Mouse (Mus musculus): ENCODE measurements at regions not wholly inside any gene's neighbourhood (a gene's known extent, or its start where the extent isn't known, plus 50 kb on each side); places are given as distances from the start of the nearest gene placed in this dataset.
A peak's percentile ranks its signal among the peaks of the same experiment; 100 is the strongest.

GRCm38 (mm10) chr4:32101002-32101401, 137.1 kb downstream of the Map3k7 start:
- no peaks in the 10 kb centered on the region for H3K27me3 ChIP-seq (ENCODE audit: control insufficient read depth, insufficient read depth, low read length)
- H3K4me1 ChIP-seq (ENCODE audit: control insufficient read depth, insufficient read depth, low read length) = no peaks in the 10 kb centered on the region
- WGBS = 31% methylated on average over 5 of the region's 5 CpGs
- H3K9ac ChIP-seq (ENCODE audit: low read depth, low read length) = no peak overlapping the region
- no peak overlapping the region for H3K4me2 ChIP-seq (replicated peaks; ENCODE audit: low read depth, low read length)
- H3K27ac ChIP-seq (ENCODE audit: low read depth, low read length) = no peak overlapping the region
- H3K9me3 ChIP-seq (ENCODE audit: control insufficient read depth, low read length) = no peaks in the 10 kb centered on the region
- no peak for ATAC-seq (ENCODE audit: low FRiP score, low TSS enrichment)
- H3K4me3 ChIP-seq (ENCODE audit: low read length) = no peak overlapping the region
- H3K36me3 ChIP-seq (ENCODE audit: control insufficient read depth, insufficient read depth, low read length) = no peaks in the 10 kb centered on the region

GRCm38 (mm10) chr4:32106664-32107171, 131.9 kb upstream of the Bach2 start:
- Histone ChIP-seq H3K9me3 (ENCODE audit: control insufficient read depth, low read length) (no peaks in the 10 kb centered on the region), H3K9ac (ENCODE audit: low read depth, low read length) (no peak overlapping the region), H3K27me3 (ENCODE audit: control insufficient read depth, insufficient read depth, low read length) (no peaks in the 10 kb centered on the region), H3K27ac (ENCODE audit: low read depth, low read length) (no peak overlapping the region), H3K4me1 (ENCODE audit: control insufficient read depth, insufficient read depth, low read length) (no peaks in the 10 kb centered on the region), H3K36me3 (ENCODE audit: control insufficient read depth, insufficient read depth, low read length) (no peaks in the 10 kb centered on the region), H3K4me3 (ENCODE audit: low read length) (no peak overlapping the region), H3K4me2 (replicated peaks; ENCODE audit: low read depth, low read length) (no peak overlapping the region)
- ATAC-seq (ENCODE audit: low FRiP score, low TSS enrichment) = no peak
- WGBS = 22% methylated on average over 5 of the region's 5 CpGs

- Histone ChIP-seq H3K4me2 (replicated peaks; ENCODE audit: low read depth, low read length) (no peak overlapping the region), H3K4me1 (ENCODE audit: control insufficient read depth, insufficient read depth, low read length) (no peaks in the 10 kb centered on the region), H3K4me3 (ENCODE audit: low read length) (no peak overlapping the region), H3K27ac (ENCODE audit: low read depth, low read length) (no peak overlapping the region), H3K9ac (ENCODE audit: low read depth, low read length) (no peak overlapping the region), H3K36me3 (ENCODE audit: control insufficient read depth, insufficient read depth, low read length) (no peaks in the 10 kb centered on the region), H3K27me3 (ENCODE audit: control insufficient read depth, insufficient read depth, low read length) (no peaks in the 10 kb centered on the region), H3K9me3 (ENCODE audit: control insufficient read depth, low read length) (no peaks in the 10 kb centered on the region)
- WGBS = 91% methylated on average over 6 of the region's 6 CpGs
- no peak for ATAC-seq (ENCODE audit: low FRiP score, low TSS enrichment)
Measured at GRCm38 (mm10) chr4:32122320-32122719, 116.3 kb upstream of the Bach2 start.

GRCm38 (mm10) chr4:32126828-32127227, 111.8 kb upstream of the Bach2 start:
- Histone ChIP-seq H3K36me3 (ENCODE audit: control insufficient read depth, insufficient read depth, low read length) (no peaks in the 10 kb centered on the region), H3K4me3 (ENCODE audit: low read length) (no peak overlapping the region), H3K27me3 (ENCODE audit: control insufficient read depth, insufficient read depth, low read length) (no peaks in the 10 kb centered on the region), H3K4me2 (replicated peaks; ENCODE audit: low read depth, low read length) (no peak overlapping the region), H3K9ac (ENCODE audit: low read depth, low read length) (no peak overlapping the region), H3K27ac (ENCODE audit: low read depth, low read length) (no peak overlapping the region), H3K9me3 (ENCODE audit: control insufficient read depth, low read length) (no peaks in the 10 kb centered on the region), H3K4me1 (ENCODE audit: control insufficient read depth, insufficient read depth, low read length) (no peaks in the 10 kb centered on the region)
- no peak for ATAC-seq (ENCODE audit: low FRiP score, low TSS enrichment)
- 89% methylated on average over 8 of the region's 8 CpGs for WGBS

- H3K27ac ChIP-seq (ENCODE audit: low read depth, low read length) = no peak overlapping the region
- ATAC-seq (ENCODE audit: low FRiP score, low TSS enrichment) = peak; percentile 39; the same call in 1 of the 2 replicates
- H3K4me1 ChIP-seq (ENCODE audit: control insufficient read depth, insufficient read depth, low read length) = no peaks in the 10 kb centered on the region
- no peak overlapping the region for H3K9ac ChIP-seq (ENCODE audit: low read depth, low read length)
- H3K27me3 ChIP-seq (ENCODE audit: control insufficient read depth, insufficient read depth, low read length) = no peaks in the 10 kb centered on the region
- no peaks in the 10 kb centered on the region for H3K36me3 ChIP-seq (ENCODE audit: control insufficient read depth, insufficient read depth, low read length)
- no peak overlapping the region for H3K4me3 ChIP-seq (ENCODE audit: low read length)
- 69% methylated on average over 12 of the region's 12 CpGs for WGBS
- H3K9me3 ChIP-seq (ENCODE audit: control insufficient read depth, low read length) = no peaks in the 10 kb centered on the region
- H3K4me2 ChIP-seq (replicated peaks; ENCODE audit: low read depth, low read length) = no peak overlapping the region
Measured at GRCm38 (mm10) chr4:32130594-32130993, 108.0 kb upstream of the Bach2 start.

GRCm38 (mm10) chr4:32131819-32132218, 106.8 kb upstream of the Bach2 start:
- ATAC-seq (ENCODE audit: low FRiP score, low TSS enrichment) = no peak
- Histone ChIP-seq H3K9me3 (ENCODE audit: control insufficient read depth, low read length) (no peaks in the 10 kb centered on the region), H3K36me3 (ENCODE audit: control insufficient read depth, insufficient read depth, low read length) (no peaks in the 10 kb centered on the region), H3K4me3 (ENCODE audit: low read length) (no peak overlapping the region), H3K4me1 (ENCODE audit: control insufficient read depth, insufficient read depth, low read length) (no peaks in the 10 kb centered on the region), H3K27ac (ENCODE audit: low read depth, low read length) (no peak overlapping the region), H3K4me2 (replicated peaks; ENCODE audit: low read depth, low read length) (no peak overlapping the region), H3K9ac (ENCODE audit: low read depth, low read length) (no peak overlapping the region), H3K27me3 (ENCODE audit: control insufficient read depth, insufficient read depth, low read length) (no peaks in the 10 kb centered on the region)
- WGBS = 75% methylated on average over 5 of the region's 5 CpGs

GRCm38 (mm10) chr4:32136151-32136550, 102.5 kb upstream of the Bach2 start:
- Histone ChIP-seq H3K27ac (ENCODE audit: low read depth, low read length) (no peak overlapping the region), H3K9ac (ENCODE audit: low read depth, low read length) (no peak overlapping the region), H3K4me2 (replicated peaks; ENCODE audit: low read depth, low read length) (no peak overlapping the region), H3K27me3 (ENCODE audit: control insufficient read depth, insufficient read depth, low read length) (no peaks in the 10 kb centered on the region), H3K36me3 (ENCODE audit: control insufficient read depth, insufficient read depth, low read length) (no peaks in the 10 kb centered on the region), H3K4me3 (ENCODE audit: low read length) (no peak overlapping the region), H3K9me3 (ENCODE audit: control insufficient read depth, low read length) (no peaks in the 10 kb centered on the region), H3K4me1 (ENCODE audit: control insufficient read depth, insufficient read depth, low read length) (no peaks in the 10 kb centered on the region)
- 66% methylated on average over 10 of the region's 10 CpGs for WGBS
- ATAC-seq (ENCODE audit: low FRiP score, low TSS enrichment) = 0 out of 2 replicates have a peak, but pooled peaks have one; percentile 28

GRCm38 (mm10) chr4:32137243-32137642, 101.4 kb upstream of the Bach2 start:
- H3K4me3 ChIP-seq (ENCODE audit: low read length) = no peak overlapping the region
- H3K4me1 ChIP-seq (ENCODE audit: control insufficient read depth, insufficient read depth, low read length) = no peaks in the 10 kb centered on the region
- no peaks in the 10 kb centered on the region for H3K27me3 ChIP-seq (ENCODE audit: control insufficient read depth, insufficient read depth, low read length)
- ATAC-seq (ENCODE audit: low FRiP score, low TSS enrichment) = no peak
- no peaks in the 10 kb centered on the region for H3K9me3 ChIP-seq (ENCODE audit: control insufficient read depth, low read length)
- H3K9ac ChIP-seq (ENCODE audit: low read depth, low read length) = no peak overlapping the region
- no peak overlapping the region for H3K27ac ChIP-seq (ENCODE audit: low read depth, low read length)
- H3K36me3 ChIP-seq (ENCODE audit: control insufficient read depth, insufficient read depth, low read length) = no peaks in the 10 kb centered on the region
- H3K4me2 ChIP-seq (replicated peaks; ENCODE audit: low read depth, low read length) = no peak overlapping the region

- Histone ChIP-seq H3K4me1 (ENCODE audit: control insufficient read depth, insufficient read depth, low read length) (no peaks in the 10 kb centered on the region), H3K36me3 (ENCODE audit: control insufficient read depth, insufficient read depth, low read length) (no peaks in the 10 kb centered on the region), H3K27ac (ENCODE audit: low read depth, low read length) (no peak overlapping the region), H3K4me3 (ENCODE audit: low read length) (no peak overlapping the region), H3K9ac (ENCODE audit: low read depth, low read length) (no peak overlapping the region), H3K27me3 (ENCODE audit: control insufficient read depth, insufficient read depth, low read length) (no peaks in the 10 kb centered on the region), H3K9me3 (ENCODE audit: control insufficient read depth, low read length) (no peaks in the 10 kb centered on the region), H3K4me2 (replicated peaks; ENCODE audit: low read depth, low read length) (no peak overlapping the region; the same call in 1 of the 2 replicates)
- 0 out of 2 replicates have a peak, but pooled peaks have one; percentile 52 for ATAC-seq (ENCODE audit: low FRiP score, low TSS enrichment)
- WGBS = 43% methylated on average over 10 of the region's 10 CpGs
Measured at GRCm38 (mm10) chr4:32137966-32138365, 100.6 kb upstream of the Bach2 start.

Measured in kidney, embryonic 14.5 days (tissue).